Mouse (Mus musculus) bone marrow, adult 2 months (tissue): ENCODE data around the gene Tbc1d30.

Experiments
- CTCF ChIP-seq: fragments of 200-500 bp; IDR thresholded peaks from 2 replicates; pipeline ENCODE4 v1.5.1; 2011; ENCODE audit warnings: low read length, control low read depth; ENCODE audit not compliant: control insufficient read depth, insufficient read depth
- POLR2A ChIP-seq: fragments of 200-500 bp; IDR thresholded peaks from 2 replicates; pipeline ENCODE4 v1.6.1; 2011; ENCODE audit warnings: low read depth, mild to moderate bottlenecking, control low read depth, low read length, borderline replicate concordance; ENCODE audit not compliant: control insufficient read depth

GRCm38 (mm10) chr10:121256115-121256825, 94.8 kb downstream of the Tbc1d30 start:
- TF ChIP-seq POLR2A, result no peak
- TF ChIP-seq CTCF, result peak; percentile 93
